Mouse (Mus musculus) activated CD4-positive, CD25-positive, alpha-beta regulatory T cell, adult 4 months (primary cell): ENCODE results near the gene Taar6. TPM values are rescaled to one million over a fixed set of nuclear protein-coding genes. Genes with fewer than 3 reads are reported as not detected.
A peak's percentile ranks its signal among the peaks of the same experiment; 100 is the strongest.

Experiments
- ATAC-seq: one replicate; pipeline ENCODE4 v1.8.0; 2017
- polyA plus RNA-seq, 2 experiments: library from polyadenylated mRNA; unstranded; fragments of 100-300 nt; shearing (Covaris generic); gene quantifications; one replicate each; pipeline ENCODE4 v1.2.1; 2017

Taar6 gene
- polyA plus RNA-seq: not detected

DNA sequence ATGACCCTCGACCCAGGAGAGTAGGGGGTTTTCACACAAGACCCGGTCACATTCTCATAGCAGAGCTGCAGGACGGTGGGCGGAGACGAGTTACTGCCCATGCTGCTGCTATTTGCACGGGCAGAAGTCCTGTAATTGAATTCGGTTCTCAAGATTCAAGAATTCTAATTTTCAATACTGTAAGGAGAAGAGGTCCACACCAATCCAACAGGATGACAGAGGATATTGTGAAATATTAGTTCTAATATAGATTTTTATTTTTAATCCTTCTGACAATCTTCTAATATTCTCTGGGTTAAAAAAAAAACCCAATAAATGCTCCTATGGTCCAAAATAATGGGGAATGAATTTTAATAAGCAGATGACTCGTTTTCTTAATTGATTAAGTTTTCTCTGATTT, at the start of gene Taar6:
Taar6 (minus strand) TSS at position 101 of the 400 bp plus-strand sequence.
- no peak for ATAC-seq

GRCm38 (mm10) chr10:24031347-24031746, 45.9 kb upstream of the Taar6 start:
- no peak for ATAC-seq

GRCm38 (mm10) chr10:24026922-24027321, 41.5 kb upstream of the Taar6 start, which contains the start of gene Taar7d:
TSS of gene Taar7d (plus strand) at chr10:24027222.
- no peak for ATAC-seq

GRCm38 (mm10) chr10:24008143-24008542, 22.7 kb upstream of the Taar6 start:
- ATAC-seq: no peak

DNA sequence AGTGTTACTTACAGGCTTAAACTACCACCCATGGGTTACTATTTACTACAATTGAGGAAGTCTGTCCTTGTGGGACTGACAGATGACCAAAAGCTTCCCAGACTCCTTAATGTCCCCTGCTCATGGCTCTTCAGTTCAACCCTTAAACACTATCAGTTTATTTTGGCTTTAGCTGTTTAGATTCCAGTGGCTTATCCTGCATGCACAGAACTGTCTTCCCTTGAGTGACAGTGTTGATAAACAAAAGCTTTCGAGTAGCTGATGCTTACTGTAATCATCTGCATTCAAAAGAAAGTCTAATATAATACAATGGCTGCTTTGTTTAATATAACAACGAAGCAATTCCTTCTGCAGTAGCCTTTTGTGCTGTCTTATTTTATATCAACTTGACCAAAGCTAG, 21.6 kb upstream of the Taar6 start:
- ATAC-seq: no peak

DNA sequence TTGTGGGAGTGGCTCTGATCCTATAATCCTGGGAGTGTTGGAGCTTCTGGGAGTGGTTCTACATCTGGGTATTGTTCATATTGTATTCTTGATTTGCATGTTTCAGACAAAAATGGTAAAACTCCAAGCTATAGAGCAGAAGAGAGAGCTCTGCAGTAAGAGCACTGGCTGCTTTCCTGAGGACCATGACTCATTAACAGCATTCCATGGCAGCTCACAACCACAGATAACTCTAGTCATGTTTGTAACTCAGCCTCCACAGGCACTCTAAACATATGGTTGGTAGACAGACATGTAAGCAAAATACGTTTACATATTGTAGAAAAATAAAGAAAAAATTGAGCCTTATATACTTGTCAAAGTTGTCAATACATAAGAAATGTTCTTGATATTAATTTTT, 21.0 kb upstream of the Taar6 start:
- ATAC-seq: no peak

- ATAC-seq: no peak
These were observed 14.2 kb upstream of the Taar6 start, which contains the start of gene Taar7b for GRCm38 (mm10) chr10:23999639-24000038. TSS of gene Taar7b (plus strand) at chr10:23999939.

GRCm38 (mm10) chr10:23993381-23993780, 7.9 kb upstream of the Taar6 start, which contains the start of gene Taar7a:
TSS of gene Taar7a (minus strand) at chr10:23993481.
- ATAC-seq: no peak

DNA sequence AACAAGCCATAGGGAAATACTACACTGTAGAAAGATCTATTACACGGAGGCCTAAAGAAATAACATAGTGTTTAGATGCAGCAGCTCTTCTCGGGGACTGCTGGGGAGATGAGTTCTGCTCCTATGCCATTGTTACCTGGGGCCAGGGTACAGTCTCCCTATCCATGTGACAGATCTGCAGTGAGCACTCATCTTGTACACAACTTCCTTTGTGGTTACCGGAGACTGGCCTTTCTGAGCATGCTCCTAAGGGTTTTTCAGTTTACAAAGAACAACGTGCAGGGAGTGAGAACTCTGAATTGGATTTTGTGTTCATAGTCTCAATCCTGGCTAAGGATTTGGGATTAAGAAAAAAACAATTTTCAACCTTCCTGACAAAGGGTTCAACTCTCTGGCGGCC, 973 bp upstream of the Taar6 start:
- ATAC-seq: no peak

DNA sequence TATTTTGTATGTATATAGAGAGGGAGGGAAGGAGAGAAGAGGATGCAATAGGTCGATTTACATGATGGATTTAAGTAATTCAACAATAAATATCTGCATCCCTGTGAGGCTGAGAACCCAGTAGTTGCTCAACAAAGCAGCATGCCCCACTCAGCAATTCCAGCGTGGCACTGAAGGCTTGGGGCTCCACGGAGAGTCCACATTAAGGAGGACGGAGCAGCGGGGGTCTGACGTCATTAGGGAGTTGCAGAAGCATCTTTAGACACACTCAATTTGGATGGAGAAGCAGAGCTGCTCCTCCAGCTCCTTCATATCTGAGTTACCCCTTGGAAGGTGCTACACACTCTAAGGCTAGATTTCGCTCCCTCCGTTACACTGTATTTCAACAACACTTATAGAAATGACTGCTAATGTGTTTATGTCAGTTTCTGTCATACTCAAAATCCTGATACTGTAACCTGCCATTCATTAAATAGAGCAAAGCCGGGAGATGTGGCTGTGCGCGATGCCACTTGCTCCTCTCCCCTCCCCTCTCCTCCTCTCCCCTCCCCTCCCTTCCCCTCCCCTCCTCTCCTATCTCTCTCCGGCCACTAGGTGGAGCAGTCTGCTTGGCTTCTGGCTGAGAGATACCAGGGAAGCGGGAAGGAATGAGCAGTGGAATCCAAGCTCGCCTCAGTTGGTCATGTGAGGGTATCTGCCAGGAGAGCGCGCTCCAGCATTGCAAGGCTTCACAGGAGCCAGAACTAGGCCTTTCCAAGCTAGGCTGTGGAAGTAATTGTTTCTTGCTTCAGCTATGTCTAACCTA, 6.3 kb downstream of the Taar6 start:
- ATAC-seq: no peak

DNA sequence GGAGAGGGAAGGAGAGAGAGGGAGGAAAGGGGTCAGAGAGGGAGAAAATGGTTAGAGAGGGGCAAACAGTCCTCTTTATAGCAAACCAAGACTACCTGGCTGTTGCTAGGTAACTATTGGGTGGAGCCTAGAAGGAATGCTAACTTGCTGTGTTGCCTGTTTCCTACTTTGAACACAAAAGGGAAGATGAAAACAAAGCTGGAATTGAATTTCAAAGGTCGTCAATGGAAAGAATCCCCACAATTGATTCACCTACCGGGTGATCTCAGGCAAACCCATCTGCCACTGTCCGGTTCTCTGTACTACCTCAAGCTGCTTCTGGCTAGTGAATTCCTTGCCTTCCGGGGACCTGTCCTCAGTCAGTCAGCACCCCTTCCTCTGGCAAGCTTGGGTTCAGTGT, 7.5 kb downstream of the Taar6 start:
- no peak for ATAC-seq

GRCm38 (mm10) chr10:23971256-23971655, 14.2 kb downstream of the Taar6 start:
- no peak for ATAC-seq

DNA sequence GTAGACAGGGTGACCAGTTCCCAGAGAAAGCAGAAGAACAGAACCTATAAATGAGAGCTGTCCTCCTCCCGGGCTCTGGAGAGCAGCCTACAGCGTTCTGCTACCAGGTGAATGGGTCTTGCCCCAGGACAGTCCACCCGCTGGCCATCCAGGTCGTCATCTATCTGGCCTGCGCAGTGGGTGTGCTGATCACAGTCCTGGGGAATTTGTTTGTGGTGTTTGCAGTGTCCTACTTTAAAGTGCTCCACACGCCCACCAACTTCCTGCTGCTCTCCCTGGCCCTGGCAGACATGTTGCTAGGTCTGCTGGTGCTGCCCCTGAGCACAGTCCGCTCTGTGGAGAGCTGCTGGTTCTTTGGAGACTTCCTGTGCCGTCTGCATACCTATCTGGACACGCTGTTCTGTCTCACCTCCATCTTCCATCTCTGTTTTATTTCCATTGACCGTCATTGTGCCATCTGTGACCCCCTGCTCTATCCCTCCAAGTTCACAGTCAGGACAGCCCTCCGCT, 14.7 kb downstream of the Taar6 start, which contains the start of gene Taar5:
Taar5 (plus strand) TSS at position 51 of the 510 bp plus-strand sequence.
- no peak for ATAC-seq

DNA sequence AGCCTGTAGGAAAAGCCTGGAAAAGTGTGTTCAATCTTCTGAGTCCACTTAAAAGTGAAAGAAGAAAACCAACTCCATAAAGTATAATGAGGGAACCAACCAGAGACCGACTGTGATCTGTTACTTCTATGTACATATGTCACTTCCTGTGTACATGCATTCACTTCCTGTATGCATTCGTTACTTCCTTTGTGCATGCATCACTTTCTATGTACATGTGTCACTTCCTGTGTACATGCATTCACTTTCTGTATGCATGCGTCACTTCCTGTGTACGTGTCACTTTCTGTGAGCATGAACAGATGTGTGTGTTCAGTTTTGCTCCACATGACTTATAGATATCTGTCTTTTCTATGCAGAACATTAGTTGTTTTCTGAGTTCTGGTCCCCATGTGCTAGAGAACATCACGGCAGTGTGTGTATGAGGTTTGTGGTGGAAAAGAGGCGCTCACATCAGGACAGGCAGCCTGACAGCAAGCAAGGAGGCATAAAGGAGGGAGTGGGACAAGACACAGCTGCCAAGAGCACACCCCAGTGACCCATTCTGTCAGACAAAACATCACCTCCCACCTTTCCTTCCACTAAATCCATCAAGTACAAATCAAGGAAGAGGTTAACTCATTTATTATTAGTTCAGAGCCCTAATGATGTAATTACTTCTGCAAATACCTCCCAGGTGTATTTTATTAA, 20.4 kb downstream of the Taar6 start:
- peak; percentile 52 for ATAC-seq

- no peak for ATAC-seq
These were observed 22.0 kb downstream of the Taar6 start for GRCm38 (mm10) chr10:23963444-23963843.

- no peak for ATAC-seq
These were observed 25.0 kb downstream of the Taar6 start, which contains the start of gene Taar4 for GRCm38 (mm10) chr10:23960444-23960915. TSS of gene Taar4 (plus strand) at chr10:23960494.

GRCm38 (mm10) chr10:23959071-23959470, 26.4 kb downstream of the Taar6 start:
- ATAC-seq: no peak

GRCm38 (mm10) chr10:23951714-23952113, 33.7 kb downstream of the Taar6 start:
- no peak for ATAC-seq

DNA sequence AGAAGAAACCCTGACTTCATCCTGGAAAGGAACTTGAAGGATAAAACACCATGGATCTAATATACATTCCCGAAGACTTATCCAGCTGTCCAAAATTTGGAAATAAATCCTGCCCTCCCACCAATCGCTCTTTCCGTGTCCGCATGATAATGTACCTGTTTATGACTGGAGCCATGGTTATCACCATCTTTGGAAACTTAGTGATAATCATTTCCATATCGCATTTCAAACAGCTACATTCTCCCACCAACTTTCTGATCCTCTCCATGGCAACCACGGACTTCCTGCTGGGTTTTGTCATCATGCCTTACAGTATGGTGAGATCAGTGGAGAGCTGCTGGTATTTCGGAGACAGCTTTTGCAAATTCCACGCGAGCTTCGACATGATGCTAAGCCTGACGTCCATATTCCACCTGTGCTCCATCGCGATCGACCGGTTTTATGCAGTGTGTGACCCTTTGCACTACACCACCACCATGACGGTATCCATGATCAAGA, 35.9 kb downstream of the Taar6 start, which contains the start of gene Taar3:
Taar3 (plus strand) TSS at position 51 of the 498 bp plus-strand sequence.
- no peak for ATAC-seq

DNA sequence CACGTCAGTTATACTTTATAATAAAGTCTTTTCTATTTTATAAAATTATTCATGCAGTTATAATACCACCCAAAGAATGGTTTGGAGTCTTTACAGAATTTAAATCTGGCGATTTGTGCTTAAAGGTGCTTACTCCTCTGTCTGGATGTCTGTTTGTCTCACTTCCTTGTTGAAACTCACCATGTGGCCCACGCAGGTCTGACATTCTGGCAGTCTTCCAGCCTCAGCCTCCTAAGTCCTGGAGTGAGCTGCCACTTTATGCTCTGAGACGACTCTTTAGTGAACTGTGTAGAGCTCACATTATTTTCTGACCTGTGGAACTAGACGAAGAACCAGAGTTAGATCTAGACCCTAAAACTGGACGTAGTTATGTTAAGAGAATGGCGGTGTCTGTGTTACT, 37.4 kb downstream of the Taar6 start:
- no peak for ATAC-seq

GRCm38 (mm10) chr10:23942465-23942864, 43.0 kb downstream of the Taar6 start:
- no peak for ATAC-seq

DNA sequence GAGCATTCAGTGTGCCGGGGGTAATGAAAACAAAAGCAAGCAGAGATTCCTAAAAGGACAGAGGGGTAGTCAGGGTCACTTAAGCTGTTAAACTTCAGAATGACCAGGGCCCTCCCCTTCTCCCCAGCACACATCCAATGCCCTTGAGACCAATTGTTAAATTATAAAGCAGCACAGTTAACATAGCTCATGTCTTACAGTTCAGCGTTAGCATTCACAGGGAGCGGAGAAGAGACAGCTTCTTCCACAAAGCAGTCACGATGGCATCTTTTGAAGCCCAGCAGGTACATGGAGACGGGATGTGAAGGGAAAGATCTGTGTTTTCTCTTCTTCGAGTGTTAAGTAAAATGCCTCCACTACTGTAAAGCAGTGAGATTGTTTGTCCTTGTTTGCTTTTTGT, 47.1 kb downstream of the Taar6 start, which contains the start of gene Taar2:
Taar2 (plus strand) TSS at position 261 of the 400 bp plus-strand sequence.
- ATAC-seq: no peak

DNA sequence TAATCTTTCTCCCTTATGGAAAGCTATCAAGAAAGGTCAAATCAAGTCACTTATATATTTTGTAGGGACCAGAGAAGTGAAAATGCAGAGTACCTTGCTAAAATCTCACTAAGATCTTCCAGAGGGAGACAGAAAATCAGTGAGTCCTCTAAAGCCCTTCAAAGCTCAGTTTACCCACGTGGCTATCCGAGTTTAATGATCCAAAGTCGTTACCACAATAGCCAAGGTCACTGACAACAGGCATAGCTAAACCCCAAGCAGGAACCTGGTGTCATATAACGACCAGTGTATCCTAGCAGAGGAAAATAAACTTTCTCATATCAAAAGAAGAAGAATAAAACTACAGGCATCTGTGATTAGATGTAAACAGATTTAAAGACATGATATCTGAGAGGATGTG, 47.8 kb downstream of the Taar6 start:
- ATAC-seq: no peak
